Mouse (Mus musculus) brain, embryonic 14.5 days (tissue): ENCODE measurements around the gene Sbsn.

ENCODE experiments used
- CTCF ChIP-seq: fragments of 200-500 bp; IDR thresholded peaks from 2 replicates; pipeline ENCODE4 v1.5.1; 2012; ENCODE audit warnings: inconsistent platforms, mild to moderate bottlenecking, moderate library complexity, borderline replicate concordance; ENCODE audit not compliant: insufficient read depth, insufficient read length; ENCODE audit errors: extremely low read depth
- POLR2A ChIP-seq: fragments of 200-500 bp; IDR thresholded peaks from 2 replicates; pipeline ENCODE4 v1.6.1; 2012; ENCODE audit warnings: mild to moderate bottlenecking, inconsistent platforms, borderline replicate concordance; ENCODE audit not compliant: poor library complexity, insufficient read depth, insufficient read length, severe bottlenecking; ENCODE audit errors: extremely low read depth

DNA sequence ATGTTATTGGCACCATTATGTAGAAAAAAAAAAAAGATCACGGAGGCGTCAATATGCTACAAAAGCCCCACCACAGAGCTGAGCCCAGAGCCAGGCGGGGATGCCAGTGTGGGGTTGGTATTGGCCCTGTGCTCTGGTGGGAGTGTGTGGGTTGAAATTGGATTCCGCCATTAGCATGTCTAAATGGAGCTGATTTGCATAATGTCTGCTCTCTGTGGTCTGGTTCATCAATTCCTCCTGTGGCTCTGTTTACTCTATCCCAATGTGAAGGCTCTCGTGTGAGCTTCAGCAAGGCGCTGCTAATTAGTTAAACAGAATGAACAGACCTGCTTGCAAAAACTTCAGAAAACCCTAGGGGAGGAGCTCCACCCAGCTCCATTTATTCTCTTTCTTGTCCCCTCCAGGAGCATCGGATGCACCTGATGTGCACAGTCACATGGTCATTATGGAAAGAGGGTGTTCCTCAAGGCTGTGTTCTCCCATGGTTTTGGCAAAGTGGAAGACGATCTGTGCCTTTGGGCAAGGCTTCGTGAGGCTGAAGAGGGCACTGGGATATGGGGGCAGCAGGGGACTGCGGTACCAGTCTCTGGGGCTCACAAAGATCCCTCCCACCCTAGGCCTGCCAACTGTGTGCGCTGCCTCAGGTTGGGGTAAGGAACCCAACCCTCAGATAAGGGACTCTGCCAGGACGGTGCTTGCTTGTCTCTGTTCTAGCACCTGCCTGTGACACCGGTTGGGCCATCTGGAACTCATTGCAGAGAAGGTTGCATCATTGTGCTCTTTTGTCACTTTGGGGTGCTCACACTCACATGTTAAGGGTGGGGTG is 34.7 kb downstream of the Sbsn start:
- TF ChIP-seq CTCF (no peak), POLR2A (no peak)
